9 mouse cellular contexts compared by ENCODE assay signal in genomic region chr10:117672693-117673092, GRCm38 (mm10). TPM values are rescaled to one million over a fixed set of nuclear protein-coding genes. Genes with fewer than 3 reads are reported as not detected.
DNase-seq lines count a peak whose midpoint lies in the region; ATAC-seq and TF ChIP-seq lines count a peak whose summit lies in the region.
"Had no signal": no experiment of that assay in that cellular context is flagged by ENCODE, and none has a peak within 500 bp of the region (broad histone marks: within the 10 kb centered on the region; RNA-seq: fewer than 3 reads in every experiment).

No protein-coding gene starts in this region.

- 35% methylated on average over 7 of the region's 7 CpGs for WGBS in embryonic facial prominence, embryonic 13.5 days
- WGBS in embryonic facial prominence, embryonic 10.5 days, result 62% methylated on average over 7 of the region's 7 CpGs

- ATAC-seq in embryonic facial prominence, embryonic 13.5 days (ENCODE audit: insufficient number of reproducible peaks, insufficient read depth, low FRiP score, low TSS enrichment, low read depth), result peak; percentile 48; the same call in 1 of the 2 replicates
- ATAC-seq in CD4-positive, CD25-positive, alpha-beta regulatory T cell, adult 4 months, result no peak

- no peak overlapping the region for H3K9ac ChIP-seq in embryonic facial prominence, embryonic 13.5 days
- H3K9ac ChIP-seq: heart, embryonic 15.5 days had no signal

- H3K4me3 ChIP-seq in embryonic facial prominence, embryonic 13.5 days, result no peak overlapping the region
- H3K4me3 ChIP-seq in embryonic facial prominence, embryonic 10.5 days, result no peak overlapping the region
- H3K4me3 ChIP-seq in layer of hippocampus, adult 2 months, result no peak overlapping the region
- H3K4me3 ChIP-seq: heart, embryonic 15.5 days had no signal

- no peaks in the 10 kb centered on the region for H3K27me3 ChIP-seq in embryonic facial prominence, embryonic 13.5 days
- no peaks in the 10 kb centered on the region; the same call in 1 of the 2 replicates for H3K27me3 ChIP-seq in embryonic facial prominence, embryonic 10.5 days (replicated peaks; ENCODE audit: low read depth, poor library complexity, severe bottlenecking)
- H3K27me3 ChIP-seq: heart, embryonic 15.5 days had no signal

- no peaks in the 10 kb centered on the region for H3K36me3 ChIP-seq in embryonic facial prominence, embryonic 13.5 days
- H3K36me3 ChIP-seq in embryonic facial prominence, embryonic 10.5 days (replicated peaks), result no peaks in the 10 kb centered on the region
- H3K36me3 ChIP-seq: heart, embryonic 15.5 days had no signal

- H3K4me2 ChIP-seq in embryonic facial prominence, embryonic 13.5 days, result no peak overlapping the region
- H3K4me2 ChIP-seq: heart, embryonic 15.5 days had no signal

- DNase-seq in embryonic facial prominence, embryonic 10.5 days (ENCODE audit: low spot score), result no peak
- DNase-seq in lung, postnatal 10 days, result peak; percentile 65
- no peak for DNase-seq in lung, postnatal 25 days (ENCODE audit: low spot score)
- peak; percentile 46 to 48 for DNase-seq in layer of hippocampus, adult 2 months (ENCODE audit: low spot score in 2 of 2)
- peak; percentile 67 for DNase-seq in right cerebral cortex, postnatal 10 days (ENCODE audit: low spot score in 2 of 2)
- DNase-seq in adrenal gland, adult 8-10 months, result no peak

- TF ChIP-seq CTCF in layer of hippocampus, adult 2 months (conservative IDR thresholded peaks at IDR 0.05), result no peak

- H3K4me1 ChIP-seq in embryonic facial prominence, embryonic 13.5 days, result peaks cover 45% of the 10 kb centered on the region
- peaks cover 36% of the 10 kb centered on the region for H3K4me1 ChIP-seq in embryonic facial prominence, embryonic 10.5 days

- peak overlapping the region; percentile 58; the same call in 1 of the 2 replicates for H3K27ac ChIP-seq in embryonic facial prominence, embryonic 13.5 days
- no peak overlapping the region for H3K27ac ChIP-seq in embryonic facial prominence, embryonic 10.5 days (replicated peaks)
- H3K27ac ChIP-seq in layer of hippocampus, adult 2 months, result peak overlapping the region; percentile 75
- H3K27ac ChIP-seq: heart, embryonic 15.5 days had no signal

- no peaks in the 10 kb centered on the region for H3K9me3 ChIP-seq in embryonic facial prominence, embryonic 13.5 days
- H3K9me3 ChIP-seq in embryonic facial prominence, embryonic 10.5 days, result no peaks in the 10 kb centered on the region
- H3K9me3 ChIP-seq: heart, embryonic 15.5 days had no signal

RNA-seq across cellular contexts. Expression of gene Mdm2, which starts 37.9 kb away (rescaled TPM):
- polyA plus RNA-seq in embryonic facial prominence, embryonic 13.5 days (2015; fragmentation: Nextera tagmentation; extraction: Ambion mirVana), result 49.3 and 50.2 TPM in 2 replicates
- polyA plus RNA-seq in embryonic facial prominence, embryonic 10.5 days (2016; fragmentation: Nextera tagmentation; extraction: Ambion mirVana), result 58.9 and 64.4 TPM in 2 replicates
- 10 to 100 TPM; 55.1 to 66.0 TPM for total RNA-seq in layer of hippocampus, adult 2 months (2021)
- total RNA-seq in adrenal gland, adult 8-10 months (2022), result 10 to 100 TPM; 51.0 to 82.1 (median 68.5) TPM
- polyA plus RNA-seq in CD4-positive, CD25-positive, alpha-beta regulatory T cell, adult 4 months (2017; shearing (Covaris generic)), result 10 to 100 TPM; 47.3 to 54.7 TPM

RNA-seq across cellular contexts. Expression of gene Cpm, which starts 43.4 kb away (rescaled TPM):
- 25.6 and 34.0 TPM in 2 replicates for polyA plus RNA-seq in embryonic facial prominence, embryonic 13.5 days (2015; fragmentation: Nextera tagmentation; extraction: Ambion mirVana)
- 8.3 and 11.6 TPM in 2 replicates for polyA plus RNA-seq in embryonic facial prominence, embryonic 10.5 days (2016; fragmentation: Nextera tagmentation; extraction: Ambion mirVana)
- 1 to 10 TPM; 8.5 to 9.7 TPM for total RNA-seq in layer of hippocampus, adult 2 months (2021)
- 10 to 100 TPM; 19.9 to 44.3 (median 31.5) TPM for total RNA-seq in adrenal gland, adult 8-10 months (2022)
- polyA plus RNA-seq in CD4-positive, CD25-positive, alpha-beta regulatory T cell, adult 4 months (2017; shearing (Covaris generic)), result 10 to 100 TPM; 26.0 to 26.2 TPM

Comparison
In these comparisons a context has a peak if more than half of its experiments do, and no peak if none do; other contexts are left out.
1. DNase-seq: peak in lung, postnatal 10 days (single experiment), layer of hippocampus, adult 2 months (2 of 2) and right cerebral cortex, postnatal 10 days (2 of 2); none in embryonic facial prominence, embryonic 10.5 days (single experiment), lung, postnatal 25 days (single experiment) and adrenal gland, adult 8-10 months (single experiment).